Mouse (Mus musculus) heart, postnatal 25 days (tissue): ENCODE results near the gene Gadd45a. TPM values are rescaled to one million over a fixed set of nuclear protein-coding genes. Genes with fewer than 3 reads are reported as not detected.

Experiments used
- DNase-seq: peaks from one replicate; pipeline ENCODE4 v3.0.0; 2022; ENCODE audit warnings: low spot score
- intact Hi-C: fragments of 180-260 bp; cut with DNase I; formaldehyde crosslinking; loops from one replicate; pipeline ENCODE4 v1.15.1; 2025
- total RNA-seq, 2 experiments: library from RNA; stranded (reverse); gene quantifications; 2 replicates each; pipeline ENCODE4 v1.2.3; 2021

Gene Gadd45a
- 10 to 100 TPM; 16.1 to 20.0 TPM for total RNA-seq

- intact Hi-C loops, result loop anchor here (1.0 to 10.0 kb wide), 6 partner anchors 40 to 192 kb away; partner anchors contain the start of gene Gng12
- DNase-seq, result peak; percentile 97
Measured at GRCm38 (mm10) chr6:67036837-67037628, at the start of gene Gadd45a. TSS of gene Gadd45a (minus strand) at chr6:67037457.

DNA sequence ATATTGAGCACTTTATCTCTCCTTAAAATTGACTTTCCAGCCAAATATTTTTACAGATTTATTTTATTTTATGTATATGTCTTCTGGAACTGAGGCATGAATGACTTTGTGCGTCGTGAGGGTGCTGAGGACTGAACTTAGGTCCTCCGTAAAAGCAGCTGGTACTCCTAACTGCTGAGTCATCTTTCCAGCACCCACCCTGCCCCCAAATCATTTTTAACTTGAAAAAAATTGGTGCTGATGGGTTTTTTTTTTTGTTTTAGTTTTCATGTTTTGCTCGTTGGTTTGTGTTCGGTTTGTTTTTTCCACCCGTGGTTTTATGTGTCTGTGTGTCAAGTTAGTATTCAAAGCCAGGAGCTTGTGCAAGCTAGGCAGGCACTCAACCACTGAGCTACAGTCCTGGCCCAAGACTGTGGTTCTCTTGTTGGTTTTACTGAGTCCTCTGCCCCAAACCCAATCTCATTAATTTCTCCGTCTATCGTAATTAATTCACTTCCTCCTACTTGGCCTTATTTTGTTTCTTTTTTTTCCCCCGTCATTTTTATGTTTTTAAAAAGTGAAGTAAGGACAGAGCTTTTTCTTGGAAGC lies 48.7 kb upstream of the Gadd45a start:
- intact Hi-C loops, result loop anchor here (2.0 to 5.0 kb wide), 2 partner anchors 15 to 39 kb away; no protein-coding TSS in a partner anchor
- DNase-seq, result no peak

GRCm38 (mm10) chr6:67084465-67084864 lies 47.2 kb upstream of the Gadd45a start:
- intact Hi-C loops, result no loop called here
- no peak for DNase-seq

DNA sequence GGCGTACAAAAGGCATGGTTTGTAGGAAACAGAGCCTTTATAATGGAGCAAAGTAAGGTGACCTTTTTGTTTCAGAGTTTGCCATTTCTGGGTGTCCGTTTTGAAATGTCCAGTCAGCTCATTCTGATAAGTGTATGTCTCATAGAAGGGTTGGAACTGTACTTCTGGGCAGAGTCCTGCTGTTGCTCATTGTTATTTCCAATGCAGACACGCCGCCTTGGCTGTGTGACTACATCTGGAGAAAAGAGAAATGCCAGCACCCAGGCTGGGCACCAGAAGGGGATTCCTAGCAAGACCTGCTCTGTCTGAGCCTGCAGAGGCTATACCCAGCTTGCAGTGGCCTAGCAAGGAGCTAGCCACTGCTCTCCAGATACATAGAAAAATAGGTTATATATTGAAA lies 43.9 kb upstream of the Gadd45a start:
- no peak for DNase-seq
- intact Hi-C loops, result no loop called here

DNA sequence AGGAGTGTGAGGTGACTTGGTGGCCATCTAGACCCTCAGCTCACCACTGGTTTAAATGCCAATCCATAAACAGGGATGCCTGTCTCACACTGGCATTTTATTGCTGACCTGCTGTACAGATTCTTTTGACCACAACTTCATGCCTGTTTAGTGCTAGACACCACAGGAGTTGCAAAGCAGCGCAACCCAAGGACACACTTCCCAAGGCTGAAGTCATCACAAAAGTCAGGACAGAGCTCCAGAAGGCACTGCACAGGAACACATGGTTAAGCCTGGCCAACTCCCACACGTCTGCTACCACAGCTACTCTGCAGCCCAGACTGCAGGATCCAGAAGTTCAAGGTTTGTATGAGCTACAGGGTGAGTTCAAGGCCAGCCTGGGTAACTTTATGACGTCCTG lies 40.8 kb upstream of the Gadd45a start:
- DNase-seq, result no peak
- intact Hi-C loops, result loop anchor here (5.0 kb wide), 1 partner anchor 41 kb away; the partner anchor contains the start of gene Gadd45a

DNA sequence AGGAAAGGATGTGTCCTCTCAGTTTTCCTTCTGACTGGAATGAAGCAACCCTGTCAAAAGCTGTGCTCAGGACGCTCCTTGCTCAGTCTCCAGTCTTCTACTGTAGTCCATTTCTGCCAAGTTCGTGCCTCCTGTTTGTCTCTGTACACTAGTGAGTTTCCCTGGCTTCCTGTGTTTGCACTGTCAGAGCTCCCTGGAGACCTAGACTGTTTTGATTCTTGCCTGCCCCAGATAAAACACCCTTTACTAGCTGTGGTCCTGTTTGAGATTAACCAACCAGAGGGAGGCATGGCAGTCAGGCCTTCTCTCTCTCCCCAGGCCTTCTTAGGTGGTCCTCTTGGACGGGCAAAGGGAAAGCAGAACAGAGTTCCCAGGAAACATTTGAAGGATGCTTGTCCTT lies 40.2 kb upstream of the Gadd45a start:
- intact Hi-C loops, result loop anchor here (5.0 kb wide), 1 partner anchor 40 kb away; the partner anchor contains the start of gene Gadd45a
- peak; percentile 21 for DNase-seq

- intact Hi-C loops, result loop anchor here (5.0 kb wide), 1 partner anchor 39 kb away; the partner anchor contains the start of gene Gadd45a
- no peak for DNase-seq
Measured at GRCm38 (mm10) chr6:67076348-67076747, 39.1 kb upstream of the Gadd45a start.

DNA sequence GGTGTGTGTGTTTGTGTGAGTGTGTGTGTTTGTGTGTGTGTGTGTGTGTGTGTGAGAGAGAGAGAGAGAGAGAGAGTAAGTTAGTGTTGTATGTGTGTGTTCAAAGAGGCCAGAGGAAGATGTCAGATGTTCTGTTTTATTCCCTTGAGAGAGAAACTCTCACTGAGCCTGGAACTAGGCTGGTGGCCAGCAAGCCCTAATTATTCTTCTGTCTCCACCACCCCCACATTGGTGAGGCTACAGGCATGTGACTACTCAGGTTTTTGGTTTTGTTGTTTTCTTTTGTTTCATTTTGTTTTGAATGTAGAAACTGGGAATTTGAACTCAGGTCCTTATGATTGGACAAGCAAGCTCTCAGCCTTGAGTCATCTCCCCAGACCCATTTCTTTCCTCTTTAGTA lies 37.6 kb upstream of the Gadd45a start:
- intact Hi-C loops, result loop anchor here (5.0 kb wide), 1 partner anchor 38 kb away; the partner anchor contains the start of gene Gadd45a
- no peak for DNase-seq

DNA sequence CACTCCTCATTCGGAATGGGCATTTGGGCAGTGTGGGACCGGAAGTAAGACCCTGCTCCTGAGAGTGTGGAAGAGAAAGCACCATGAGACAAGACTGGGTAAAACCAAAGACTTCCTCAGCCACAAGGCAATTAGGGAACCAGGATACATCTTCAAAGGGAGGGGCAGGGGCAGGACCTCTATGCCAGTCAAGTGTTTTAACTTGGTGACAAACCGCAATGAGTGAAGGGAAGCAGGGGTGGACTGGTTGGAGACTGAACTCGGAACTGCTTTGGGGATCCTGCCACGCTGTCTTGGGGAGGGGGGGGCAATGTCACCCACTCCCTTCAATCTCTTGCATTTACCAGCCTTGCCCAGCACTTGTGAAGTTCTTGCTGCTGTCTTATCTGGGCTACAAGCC lies 36.7 kb upstream of the Gadd45a start:
- intact Hi-C loops, result no loop called here
- DNase-seq, result no peak

DNA sequence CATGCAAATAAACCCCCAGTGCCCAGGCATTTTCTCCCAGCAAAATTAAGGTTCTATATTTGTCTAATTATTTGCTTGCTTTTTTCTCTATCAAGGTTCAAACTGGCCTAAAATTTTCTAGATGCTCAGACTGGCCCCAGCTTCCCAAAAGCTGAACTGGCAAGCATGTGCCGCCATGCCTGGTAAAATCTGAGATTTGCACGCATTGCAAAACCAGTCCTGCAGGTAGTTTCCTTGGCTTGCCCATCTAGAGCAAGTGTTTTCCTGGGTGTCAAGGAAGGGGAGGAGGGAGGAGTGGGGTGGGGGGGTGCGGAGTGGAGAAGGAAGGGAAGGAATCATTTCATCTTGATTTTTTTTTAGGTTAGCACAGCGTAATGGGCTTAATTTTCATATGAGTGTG lies 36.2 kb upstream of the Gadd45a start:
- intact Hi-C loops, result no loop called here
- DNase-seq, result no peak

DNA sequence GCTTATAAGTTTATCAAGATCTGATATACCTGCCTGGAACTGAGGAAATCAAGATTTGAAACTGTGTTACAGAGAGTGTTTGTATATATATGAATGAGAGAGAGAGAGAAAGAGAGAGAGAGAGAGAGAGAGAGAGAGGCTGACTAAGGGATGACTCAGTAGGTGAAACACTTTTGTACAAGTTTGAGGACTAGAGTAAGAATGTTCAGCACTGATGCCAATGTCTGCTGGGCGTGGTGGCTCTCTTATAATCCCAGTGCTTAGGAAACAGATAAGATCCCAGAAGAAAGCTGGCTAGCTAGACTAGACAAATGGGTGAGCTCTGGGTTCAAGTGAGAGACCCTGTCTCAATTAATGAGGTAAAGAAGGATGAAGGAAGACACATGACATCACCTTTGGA lies 34.4 kb upstream of the Gadd45a start:
- intact Hi-C loops, result no loop called here

GRCm38 (mm10) chr6:67069800-67070315 lies 32.6 kb upstream of the Gadd45a start:
- intact Hi-C loops, result no loop called here
- DNase-seq, result no peak

More for the DNA sequence above, 34.4 kb upstream of the Gadd45a start:
- DNase-seq, result no peak

DNA sequence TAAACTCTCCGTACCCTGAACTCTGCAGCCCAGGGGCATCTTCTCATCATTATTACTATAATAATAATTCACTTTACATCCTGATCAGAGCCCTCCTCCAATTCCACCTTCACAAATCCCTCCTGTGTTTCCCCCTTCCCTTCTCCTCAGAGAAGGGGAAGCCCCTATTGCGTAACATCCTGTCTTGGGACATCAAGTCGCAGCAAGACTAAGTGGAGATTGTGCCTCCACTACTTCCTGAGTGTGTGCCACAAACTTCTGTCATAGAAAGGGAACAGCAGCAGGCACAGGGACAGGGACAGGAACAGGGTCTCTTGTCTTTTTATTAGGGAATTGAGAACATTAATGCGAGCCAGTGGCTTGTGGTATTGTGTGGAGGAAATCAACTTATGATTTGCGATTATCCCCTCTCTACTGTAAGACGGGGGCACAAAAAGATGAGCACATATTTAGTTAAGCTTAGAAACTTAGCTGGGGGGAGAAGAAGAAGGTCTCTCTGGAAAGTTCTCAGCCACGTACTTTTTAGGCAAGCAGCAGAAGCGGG lies 32.0 kb upstream of the Gadd45a start:
- no peak for DNase-seq
- intact Hi-C loops, result no loop called here

DNA sequence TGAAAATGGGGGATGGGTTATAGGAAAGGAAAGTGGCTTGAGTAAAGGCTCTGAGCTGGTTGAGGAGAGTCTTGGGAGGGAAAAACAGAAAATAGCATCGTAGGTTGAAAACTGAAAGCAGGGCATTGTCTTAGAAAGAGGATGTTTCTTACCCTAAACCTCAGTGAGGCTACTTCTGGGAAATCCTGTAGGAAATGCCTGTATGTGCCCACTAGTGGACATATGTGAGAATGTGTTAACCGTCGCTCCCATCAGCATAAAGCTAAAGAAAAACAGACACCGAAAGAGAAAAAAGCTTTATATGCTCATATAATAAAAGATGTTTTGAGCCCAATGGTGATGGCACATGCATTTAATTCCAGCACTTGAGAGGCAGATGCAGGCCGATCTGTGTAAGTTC lies 22.8 kb upstream of the Gadd45a start:
- intact Hi-C loops, result no loop called here
- DNase-seq, result no peak

DNA sequence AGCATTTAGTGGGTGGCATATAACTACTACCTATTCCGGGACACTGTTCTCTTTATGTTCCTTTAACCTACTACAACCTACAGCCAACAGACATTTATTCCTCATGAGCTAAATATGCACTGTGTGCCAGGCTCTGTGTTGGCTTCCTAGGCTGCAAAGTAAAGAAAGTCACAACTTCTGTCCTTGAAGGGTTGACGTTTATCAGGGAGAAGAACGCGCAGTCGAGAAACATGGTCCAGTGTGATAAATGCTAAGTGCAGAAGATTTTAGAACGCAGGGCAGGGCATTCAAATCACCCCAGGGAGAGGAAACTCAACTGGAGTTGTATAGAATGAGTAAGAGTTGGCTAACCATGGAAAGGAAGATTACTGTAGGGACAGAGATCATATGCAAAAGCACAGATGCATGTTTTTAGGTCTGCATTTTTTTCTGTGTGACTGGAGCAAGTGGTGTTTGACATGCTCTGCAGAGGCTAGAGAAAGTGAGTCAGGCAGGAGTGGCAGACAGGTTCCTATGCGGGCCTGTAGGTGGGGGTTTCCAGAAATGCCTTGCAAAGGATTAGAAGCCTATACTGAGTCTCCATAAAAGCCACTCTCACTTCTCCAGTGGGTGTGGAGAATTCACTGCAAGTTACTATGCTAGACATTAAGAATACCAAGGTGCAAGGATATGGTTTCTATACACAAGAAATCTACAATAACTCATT lies 20.9 kb upstream of the Gadd45a start:
- no peak for DNase-seq
- intact Hi-C loops, result no loop called here

DNA sequence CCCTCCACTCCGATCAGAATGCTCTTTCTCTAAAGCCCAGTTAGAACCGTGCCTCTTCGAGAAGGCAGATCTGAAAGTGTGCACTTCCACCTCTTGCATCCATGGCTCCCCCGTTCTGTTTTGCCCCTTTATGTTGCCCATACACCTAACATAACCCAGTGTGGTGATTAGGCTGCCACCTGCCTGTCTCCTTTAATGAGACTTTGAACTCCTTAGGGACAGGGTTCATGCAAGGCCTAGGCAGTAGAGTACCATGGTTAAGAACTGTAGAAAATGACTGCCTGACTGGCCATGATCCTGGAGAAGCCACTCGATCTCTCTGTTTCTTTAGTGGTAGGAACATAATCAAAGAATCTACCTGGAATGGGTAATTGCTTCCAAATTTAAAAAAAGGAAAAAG lies 20.3 kb upstream of the Gadd45a start:
- intact Hi-C loops, result no loop called here
- no peak for DNase-seq

DNA sequence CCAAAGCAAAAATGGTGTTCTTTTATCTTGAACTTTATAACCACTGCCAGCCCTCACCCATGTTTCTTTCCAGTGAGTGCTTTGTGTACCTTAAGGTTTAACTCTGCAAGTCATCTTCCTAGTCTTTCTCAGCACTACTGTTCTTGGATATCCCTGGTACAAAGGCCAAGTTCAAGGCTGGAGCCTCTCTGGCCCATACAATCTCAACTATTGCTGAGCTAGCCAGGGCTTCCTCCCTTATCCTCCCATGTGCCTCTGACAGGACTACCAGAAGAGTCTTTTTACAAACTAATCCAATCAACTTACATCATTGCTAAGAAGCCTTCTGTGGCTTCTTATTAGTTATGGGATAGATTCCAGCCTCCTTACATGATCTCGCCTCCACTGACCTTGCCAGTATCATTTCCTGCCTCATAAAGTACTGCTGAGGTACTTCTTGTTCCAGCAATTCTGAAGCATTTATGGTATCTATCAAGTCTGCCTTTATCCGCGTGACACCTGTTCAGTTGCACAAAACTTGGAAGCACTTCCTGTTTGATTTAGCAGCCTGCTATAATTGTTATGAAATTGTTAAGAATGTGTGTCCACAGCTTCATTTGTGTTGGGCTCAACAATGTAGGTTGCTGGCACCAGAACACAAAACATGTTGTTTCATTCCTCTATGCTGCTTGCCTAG lies 19.8 kb upstream of the Gadd45a start:
- DNase-seq, result no peak
- intact Hi-C loops, result no loop called here

DNA sequence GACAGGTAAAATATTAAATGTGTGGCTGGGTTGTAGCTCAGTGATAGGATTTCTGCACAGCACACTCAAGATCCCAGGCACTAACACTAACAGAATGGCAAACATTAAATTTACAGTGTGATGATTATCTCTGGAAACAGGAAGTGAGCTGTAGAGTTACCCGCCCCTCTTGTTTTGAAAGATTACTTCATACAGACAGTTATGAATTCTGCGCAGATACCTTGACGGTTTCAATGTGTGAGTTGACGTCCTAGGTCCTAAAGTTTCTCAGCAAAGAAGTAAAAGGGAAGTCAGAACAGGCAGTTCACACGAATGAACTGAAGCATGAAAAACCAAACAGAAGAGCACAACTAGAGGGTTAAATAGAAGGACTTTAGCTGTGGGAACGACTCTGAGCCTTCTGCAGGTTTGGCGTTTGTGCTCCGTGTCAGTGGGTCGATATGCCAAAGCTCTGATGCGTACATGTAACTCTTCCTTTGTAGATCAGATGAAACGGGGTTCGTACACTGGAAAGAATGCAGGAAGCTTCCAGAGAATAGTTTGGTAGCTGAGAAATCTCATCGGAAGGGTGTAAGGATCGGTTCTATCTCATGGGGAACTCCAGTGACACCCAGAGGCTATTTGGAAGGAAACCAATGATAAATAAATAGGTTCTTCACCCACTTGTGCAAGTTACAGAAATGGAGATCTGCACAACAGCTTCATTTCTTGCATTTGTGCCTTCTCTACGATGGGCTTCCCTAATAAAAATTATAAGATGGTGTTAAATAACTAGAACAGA lies 19.0 kb upstream of the Gadd45a start:
- no peak for DNase-seq
- intact Hi-C loops, result no loop called here

DNA sequence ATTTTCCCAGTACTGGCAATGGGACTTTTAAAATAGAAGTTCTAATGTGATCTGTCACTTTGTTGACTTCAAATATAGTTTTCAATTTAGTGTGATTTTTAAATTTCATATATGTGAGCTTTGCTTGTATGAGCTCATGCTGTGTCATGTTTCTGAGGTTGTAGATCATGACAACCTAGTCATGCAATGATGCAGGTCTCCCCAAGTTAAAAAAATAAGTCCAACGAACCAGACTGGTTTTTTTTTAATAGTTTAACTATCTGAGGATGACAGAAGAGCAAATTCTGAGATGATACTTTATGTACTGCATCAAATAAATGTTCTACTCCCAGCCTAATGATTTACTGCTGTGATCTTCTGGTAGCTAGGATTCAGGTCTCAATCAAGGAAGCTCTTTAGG lies 12.8 kb upstream of the Gadd45a start:
- DNase-seq, result no peak
- intact Hi-C loops, result no loop called here
